Mouse (Mus musculus) lung, postnatal 0 days (tissue): ENCODE results near the gene Schip1. TPM values are rescaled to one million over a fixed set of nuclear protein-coding genes. Genes with fewer than 3 reads are reported as not detected.

Experiments
- ATAC-seq: fragments of 200-750 bp; cut with Nextera tagmentation; 2 replicates; pipeline ENCODE4 v1.8.0; 2017; ENCODE audit warnings: moderate library complexity
- DNase-seq: peaks from one replicate; pipeline ENCODE4 v3.0.0-alpha.2; 2016; ENCODE audit warnings: low spot score
- H3K27ac ChIP-seq: fragments of 300-500 bp; sonication (generic); 2 replicates; pipeline ENCODE4 v1.5.1; 2014; ENCODE audit warnings: antibody characterized with exemption, mild to moderate bottlenecking, low read length, mixed read lengths
- H3K27me3 ChIP-seq: fragments of 300-500 bp; sonication (generic); replicated peaks from 2 replicates; pipeline ENCODE4 v1.6.1; 2014; ENCODE audit warnings: low read length, mixed read lengths; ENCODE audit not compliant: insufficient read depth
- H3K36me3 ChIP-seq: fragments of 300-500 bp; sonication (generic); 2 replicates; pipeline ENCODE4 v1.6.1; 2014; ENCODE audit warnings: low read length, mixed read lengths; ENCODE audit not compliant: insufficient read depth
- H3K4me1 ChIP-seq: fragments of 300-500 bp; sonication (generic); 2 replicates; pipeline ENCODE4 v1.6.1; 2014; ENCODE audit warnings: antibody characterized with exemption, low read depth, low read length, mixed read lengths; ENCODE audit not compliant: insufficient read depth
- H3K4me2 ChIP-seq: fragments of 300-500 bp; sonication (generic); replicated peaks from 2 replicates; pipeline ENCODE4 v1.6.1; 2014; ENCODE audit warnings: low read depth, mild to moderate bottlenecking, low read length, moderate library complexity, mixed read lengths
- H3K4me3 ChIP-seq: fragments of 300-500 bp; sonication (generic); 2 replicates; pipeline ENCODE4 v1.5.1; 2014; ENCODE audit warnings: low read depth, low read length
- H3K9ac ChIP-seq: fragments of 300-500 bp; sonication (generic); replicated peaks from 2 replicates; pipeline ENCODE4 v1.6.1; 2014; ENCODE audit warnings: low read depth, mild to moderate bottlenecking
- H3K9me3 ChIP-seq: fragments of 300-500 bp; sonication (generic); 2 replicates; pipeline ENCODE4 v1.6.1; 2016; ENCODE audit warnings: low read length, mixed read lengths
- CTCF ChIP-seq: IDR thresholded peaks from 2 replicates; pipeline ENCODE4 v1.5.1; 2016; ENCODE audit warnings: antibody characterized with exemption, mild to moderate bottlenecking
- EP300 ChIP-seq: IDR thresholded peaks from 2 replicates; pipeline ENCODE4 v1.6.1; 2016; ENCODE audit warnings: antibody characterized with exemption, mild to moderate bottlenecking, control low read depth
- WGBS: fragments of 180-500 bp; shearing (Covaris S2); extraction: QIAGEN DNeasy Blood & Tissue Kit; methylation state at CpG from one replicate; pipeline ENCODE4 v1.1.7; 2014; 5-methylcytosine and 5-hydroxymethylcytosine counted together
- polyA plus RNA-seq: library from polyadenylated mRNA; unstranded; fragments of >200 nt; fragmentation: Nextera tagmentation; extraction: Ambion mirVana; gene quantifications from 2 replicates; pipeline ENCODE4 v1.2.1, GENCODE M21; 2015

Schip1 gene
- polyA plus RNA-seq, 1 experiment from 2014 or later, result 52.2 TPM

DNA sequence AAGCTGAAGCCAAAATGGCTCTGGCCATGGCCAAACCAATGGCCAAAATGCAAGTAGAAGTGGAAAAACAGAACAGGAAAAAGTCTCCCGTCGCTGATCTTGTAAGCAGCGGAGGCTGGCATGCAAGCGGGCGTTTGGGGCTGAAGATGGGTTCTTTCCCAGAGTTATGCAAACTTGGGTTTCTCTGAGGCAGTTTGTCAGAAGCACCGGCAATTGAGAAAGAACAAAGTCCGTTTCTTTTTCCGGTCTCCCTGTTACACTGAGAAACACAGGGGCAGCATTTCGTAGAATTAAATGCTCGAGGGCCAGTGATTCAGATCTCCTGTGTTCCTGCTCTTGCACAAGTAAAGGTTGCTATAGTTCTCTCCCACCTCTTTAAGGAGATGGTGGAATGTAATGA is 553.1 kb downstream of the Schip1 start:
- WGBS, result 87% methylated on average over 10 of the region's 10 CpGs
- DNase-seq, result no peak

GRCm38 (mm10) chr3:68619097-68619496 is 554.5 kb downstream of the Schip1 start:
- TF ChIP-seq CTCF, result no peak
- Histone ChIP-seq H3K27ac (no peak overlapping the region), H3K36me3 (peaks cover 11% of the 10 kb centered on the region; the same call in 1 of the 2 replicates), H3K4me1 (no peaks in the 10 kb centered on the region), H3K4me3 (no peak overlapping the region), H3K9ac (no peak overlapping the region), H3K27me3 (no peaks in the 10 kb centered on the region), H3K4me2 (no peak overlapping the region), H3K9me3 (no peaks in the 10 kb centered on the region)
- 57% methylated on average over 5 of the region's 5 CpGs for WGBS
- ATAC-seq (no peak), DNase-seq (no peak)

More for the DNA sequence above, 553.1 kb downstream of the Schip1 start:
- Histone ChIP-seq H3K36me3 (peaks cover 7% of the 10 kb centered on the region; the same call in 1 of the 2 replicates), H3K27me3 (no peaks in the 10 kb centered on the region), H3K27ac (no peak overlapping the region), H3K9me3 (no peaks in the 10 kb centered on the region), H3K9ac (no peak overlapping the region), H3K4me3 (no peak overlapping the region), H3K4me2 (no peak overlapping the region), H3K4me1 (no peaks in the 10 kb centered on the region)
- no peak for TF ChIP-seq CTCF
- ATAC-seq, result no peak

DNA sequence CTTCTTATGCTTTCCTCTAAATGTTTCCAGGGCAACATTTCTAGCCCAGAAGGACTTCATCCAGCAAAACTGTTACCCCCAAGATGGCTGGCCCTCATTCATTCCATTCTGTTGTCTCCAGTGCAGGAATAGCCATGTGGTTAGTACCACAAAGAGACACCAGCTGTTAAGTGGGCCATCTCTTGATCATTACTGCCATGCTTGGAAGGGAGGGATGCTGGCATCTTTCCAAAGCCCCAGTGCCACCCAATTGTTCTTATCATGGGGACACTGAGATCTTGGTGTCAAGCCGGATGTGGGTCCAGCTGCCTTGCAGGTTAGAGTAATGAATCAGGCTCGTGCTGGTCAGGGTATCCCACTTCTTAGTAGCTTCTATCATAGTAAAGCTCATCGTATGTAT is 557.4 kb downstream of the Schip1 start:
- no peak overlapping the region for H3K9ac ChIP-seq
- no peak overlapping the region for H3K4me2 ChIP-seq
- no peak overlapping the region for H3K4me3 ChIP-seq
- peaks cover 11% of the 10 kb centered on the region for H3K36me3 ChIP-seq
- no peaks in the 10 kb centered on the region for H3K4me1 ChIP-seq
- 91% methylated on average over 3 of the region's 3 CpGs for WGBS
- ATAC-seq (no peak), DNase-seq (no peak)
- H3K27me3 ChIP-seq, result no peaks in the 10 kb centered on the region
- TF ChIP-seq CTCF, result no peak
- no peak for TF ChIP-seq EP300
- no peak overlapping the region for H3K27ac ChIP-seq
- H3K9me3 ChIP-seq, result no peaks in the 10 kb centered on the region

DNA sequence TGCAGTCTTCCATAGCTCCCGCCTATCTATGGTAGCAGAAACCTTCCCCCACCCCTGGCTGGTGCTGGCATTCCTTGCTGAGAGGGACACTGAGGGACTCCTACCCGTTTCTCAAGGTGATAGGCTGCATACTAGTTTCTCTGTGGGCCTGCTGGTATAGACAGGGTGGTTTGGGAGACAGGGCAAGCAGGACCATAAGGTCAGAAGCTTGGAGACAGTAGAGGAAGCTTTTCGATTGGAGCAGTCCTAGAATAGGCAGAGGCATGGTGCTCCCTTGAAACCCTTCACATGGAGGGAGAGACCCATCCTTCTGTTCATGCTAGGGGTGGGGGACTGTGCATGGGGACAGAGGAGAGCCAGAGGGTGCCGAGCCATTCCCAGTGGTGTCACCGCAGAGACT is 558.4 kb downstream of the Schip1 start:
- TF ChIP-seq CTCF, result no peak
- TF ChIP-seq EP300, result no peak
- DNase-seq, result no peak
- H3K27ac ChIP-seq, result no peak overlapping the region
- no peaks in the 10 kb centered on the region for H3K9me3 ChIP-seq
- no peaks in the 10 kb centered on the region for H3K27me3 ChIP-seq
- H3K4me3 ChIP-seq, result no peak overlapping the region
- H3K9ac ChIP-seq, result no peak overlapping the region
- WGBS, result 84% methylated on average over 5 of the region's 5 CpGs
- no peaks in the 10 kb centered on the region for H3K4me1 ChIP-seq
- H3K4me2 ChIP-seq, result no peak overlapping the region
- no peak for ATAC-seq
- H3K36me3 ChIP-seq, result peaks cover 11% of the 10 kb centered on the region

GRCm38 (mm10) chr3:68624471-68624870 is 559.9 kb downstream of the Schip1 start:
- H3K4me3 ChIP-seq, result no peak overlapping the region
- no peaks in the 10 kb centered on the region for H3K4me1 ChIP-seq
- H3K27me3 ChIP-seq, result no peaks in the 10 kb centered on the region
- no peak overlapping the region for H3K4me2 ChIP-seq
- ATAC-seq, result no peak
- H3K9me3 ChIP-seq, result no peaks in the 10 kb centered on the region
- H3K36me3 ChIP-seq, result peaks cover 11% of the 10 kb centered on the region
- no peak overlapping the region for H3K27ac ChIP-seq
- no peak overlapping the region for H3K9ac ChIP-seq
- DNase-seq, result no peak
- 80% methylated on average over 6 of the region's 6 CpGs for WGBS
- TF ChIP-seq CTCF (no peak), EP300 (no peak)

DNA sequence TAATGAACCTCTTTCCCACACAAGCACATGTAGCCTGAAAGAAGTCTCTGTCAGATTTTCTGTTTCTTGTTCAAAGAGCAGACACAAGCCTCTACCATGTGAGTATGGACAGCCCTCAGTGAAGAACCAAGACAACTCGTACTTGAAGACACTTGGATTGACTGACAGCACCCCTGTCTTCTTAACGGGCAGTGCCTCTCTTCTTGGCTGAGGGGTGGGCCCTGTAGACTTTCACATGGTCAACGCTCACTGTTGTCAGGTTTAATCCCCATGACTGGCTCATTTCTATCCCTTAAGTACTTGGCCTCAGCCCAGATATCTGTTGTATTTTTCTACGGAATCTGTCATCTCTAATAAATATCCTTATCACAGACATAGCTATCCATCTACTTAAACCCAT is 565.7 kb downstream of the Schip1 start:
- 78% methylated on average over 4 of the region's 4 CpGs for WGBS
- H3K9me3 ChIP-seq, result no peaks in the 10 kb centered on the region
- H3K27me3 ChIP-seq, result no peaks in the 10 kb centered on the region
- DNase-seq (no peak), ATAC-seq (no peak)
- no peak overlapping the region for H3K9ac ChIP-seq
- H3K4me2 ChIP-seq, result no peak overlapping the region
- H3K36me3 ChIP-seq, result no peaks in the 10 kb centered on the region; the same call in 1 of the 2 replicates
- no peaks in the 10 kb centered on the region for H3K4me1 ChIP-seq
- no peak for TF ChIP-seq EP300
- no peak for TF ChIP-seq CTCF
- H3K4me3 ChIP-seq, result no peak overlapping the region
- no peak overlapping the region for H3K27ac ChIP-seq

GRCm38 (mm10) chr3:68630821-68631220 is 566.2 kb downstream of the Schip1 start:
- H3K9ac ChIP-seq, result no peak overlapping the region
- H3K4me1 ChIP-seq, result no peaks in the 10 kb centered on the region
- H3K9me3 ChIP-seq, result no peaks in the 10 kb centered on the region
- no peaks in the 10 kb centered on the region for H3K36me3 ChIP-seq
- H3K27me3 ChIP-seq, result no peaks in the 10 kb centered on the region
- H3K27ac ChIP-seq, result no peak overlapping the region
- TF ChIP-seq EP300, result no peak
- no peak for TF ChIP-seq CTCF
- H3K4me2 ChIP-seq, result no peak overlapping the region
- no peak overlapping the region for H3K4me3 ChIP-seq
- WGBS, result 79% methylated on average over 3 of the region's 3 CpGs
- ATAC-seq (no peak), DNase-seq (no peak)
